Mouse (Mus musculus) lung, embryonic 14.5 days (tissue): Measurements from ENCODE around the gene Tmem117. TPM values are rescaled to one million over a fixed set of nuclear protein-coding genes. Genes with fewer than 3 reads are reported as not detected.

Experiments
- ATAC-seq: fragments of 200-750 bp; cut with Nextera tagmentation; 2 replicates; pipeline ENCODE4 v1.8.0; 2017; ENCODE audit warnings: mild to moderate bottlenecking, moderate TSS enrichment, moderate library complexity; ENCODE audit not compliant: insufficient read depth
- DNase-seq: peaks from one replicate; pipeline ENCODE4 v3.0.0-alpha.2; 2015
- H3K27ac ChIP-seq: fragments of 300-500 bp; sonication (generic); 2 replicates; pipeline ENCODE4 v1.5.1; 2014; ENCODE audit warnings: low read depth, mild to moderate bottlenecking, moderate library complexity
- H3K27me3 ChIP-seq: fragments of 300-500 bp; sonication (generic); 2 replicates; pipeline ENCODE4 v1.6.1; 2014; ENCODE audit warnings: low read length, control low read depth; ENCODE audit not compliant: insufficient read depth
- H3K36me3 ChIP-seq: fragments of 300-500 bp; sonication (generic); 2 replicates; pipeline ENCODE4 v1.6.1; 2014; ENCODE audit warnings: control low read depth; ENCODE audit not compliant: insufficient read depth
- H3K4me1 ChIP-seq: fragments of 300-500 bp; sonication (generic); 2 replicates; pipeline ENCODE4 v1.6.1; 2014; ENCODE audit warnings: antibody characterized with exemption, control low read depth; ENCODE audit not compliant: insufficient read depth
- H3K4me2 ChIP-seq: fragments of 300-500 bp; sonication (generic); 2 replicates; pipeline ENCODE4 v1.6.1; 2014; ENCODE audit warnings: mild to moderate bottlenecking
- H3K4me3 ChIP-seq: fragments of 300-500 bp; sonication (generic); 2 replicates; pipeline ENCODE4 v1.5.1; 2014; ENCODE audit warnings: low read depth, low read length
- H3K9ac ChIP-seq: fragments of 300-500 bp; sonication (generic); 2 replicates; pipeline ENCODE4 v1.6.1; 2014
- H3K9me3 ChIP-seq: fragments of 300-500 bp; sonication (generic); 2 replicates; pipeline ENCODE4 v1.6.1; 2016; ENCODE audit warnings: low read depth, low read length, control low read depth
- CTCF ChIP-seq: IDR thresholded peaks from 2 replicates; pipeline ENCODE4 v1.5.1; 2016; ENCODE audit warnings: antibody characterized with exemption, low read depth
- WGBS: fragments of 180-500 bp; shearing (Covaris S2); extraction: QIAGEN DNeasy Blood & Tissue Kit; methylation state at CpG from one replicate; pipeline ENCODE4 v1.1.7; 2014; 5-methylcytosine and 5-hydroxymethylcytosine counted together
- polyA plus RNA-seq: library from polyadenylated mRNA; unstranded; fragments of >200 nt; fragmentation: Nextera tagmentation; extraction: Ambion mirVana; gene quantifications from 2 replicates; pipeline ENCODE4 v1.2.1, GENCODE M21; 2014

The Tmem117 gene
- polyA plus RNA-seq, 1 experiment from 2014 or later = 2.8 TPM

GRCm38 (mm10) chr15:95144131-95144530 is 515.1 kb downstream of the Tmem117 start:
- TF ChIP-seq CTCF = no peak
- DNase-seq = no peak
- WGBS = 73% methylated on average over 2 of the region's 2 CpGs

GRCm38 (mm10) chr15:95145118-95145517 is 516.1 kb downstream of the Tmem117 start:
- Histone ChIP-seq H3K36me3 (no peaks in the 10 kb centered on the region), H3K4me2 (no peak overlapping the region), H3K27ac (no peak overlapping the region), H3K9ac (no peak overlapping the region), H3K4me3 (no peak overlapping the region), H3K9me3 (no peaks in the 10 kb centered on the region), H3K27me3 (no peaks in the 10 kb centered on the region), H3K4me1 (no peaks in the 10 kb centered on the region)
- DNase-seq (no peak), ATAC-seq (no peak)
- WGBS = 85% methylated on average over 2 of the region's 2 CpGs
- TF ChIP-seq CTCF = no peak

More at GRCm38 (mm10) chr15:95144131-95144530, 515.1 kb downstream of the Tmem117 start:
- no peak overlapping the region for H3K4me2 ChIP-seq
- no peak for ATAC-seq
- no peaks in the 10 kb centered on the region for H3K27me3 ChIP-seq
- H3K27ac ChIP-seq = no peak overlapping the region
- H3K36me3 ChIP-seq = no peaks in the 10 kb centered on the region
- H3K9me3 ChIP-seq = no peaks in the 10 kb centered on the region
- no peaks in the 10 kb centered on the region for H3K4me1 ChIP-seq
- no peak overlapping the region for H3K9ac ChIP-seq
- no peak overlapping the region for H3K4me3 ChIP-seq

Other genes with a start within 250 kb of the Tmem117 start
- 5.0 and 5.4 TPM in 2 replicates for gene Adamts20, start 163.8 kb upstream of the Tmem117 start, polyA plus RNA-seq
- 9.5 and 10.5 TPM in 2 replicates for gene Pus7l, start 85.7 kb upstream of the Tmem117 start, polyA plus RNA-seq
- 6.9 and 8.4 TPM in 2 replicates for gene Irak4, start 85.6 kb upstream of the Tmem117 start, polyA plus RNA-seq
- gene Twf1, start 39.3 kb upstream of the Tmem117 start, polyA plus RNA-seq = 81.7 and 82.1 TPM in 2 replicates